Mouse (Mus musculus) cerebellum, postnatal 10 days (tissue): ENCODE results near the gene Arrb1.
A peak's percentile ranks its signal among the peaks of the same experiment; 100 is the strongest.
"Not testable (repeated sequence)": the region's sequence is repeated elsewhere in the genome, so short reads cannot be mapped to it uniquely, and the experiment has no call there.

Experiments used
- DNase-seq, 2 experiments: peaks; one replicate each; pipeline ENCODE4 v3.0.0; 2021; ENCODE audit warnings: mixed read lengths in 2 of 2

The Arrb1 gene

GRCm38 (mm10) chr7:99534901-99535735 lies at the start of gene Arrb1:
Arrb1 (plus strand) TSS chr7:99535466.
- DNase-seq, result peak; percentile 92

DNA sequence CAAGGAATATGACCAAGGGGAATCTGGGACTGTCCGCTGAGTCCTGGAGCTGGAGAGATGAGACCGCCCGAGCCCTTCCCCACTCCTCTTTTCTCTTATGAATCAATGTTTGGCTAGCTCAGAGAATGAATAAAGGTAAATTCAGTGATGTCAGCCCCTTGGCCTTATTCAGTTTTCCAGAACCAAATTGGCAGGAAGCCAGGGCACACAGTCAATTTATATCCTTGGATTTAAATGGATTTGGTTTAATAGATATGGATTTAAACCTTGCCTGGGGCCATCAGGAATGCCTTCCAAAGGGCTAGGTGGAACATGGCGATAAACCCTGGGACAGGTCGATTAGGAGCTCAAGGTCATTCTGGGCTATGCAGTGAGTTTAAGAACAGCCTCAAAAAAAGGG lies 45.6 kb upstream of the Arrb1 start:
- no peak for DNase-seq

- DNase-seq, result peak; percentile 86 to 88
Observed at GRCm38 (mm10) chr7:99499128-99499527, 36.1 kb upstream of the Arrb1 start.

DNA sequence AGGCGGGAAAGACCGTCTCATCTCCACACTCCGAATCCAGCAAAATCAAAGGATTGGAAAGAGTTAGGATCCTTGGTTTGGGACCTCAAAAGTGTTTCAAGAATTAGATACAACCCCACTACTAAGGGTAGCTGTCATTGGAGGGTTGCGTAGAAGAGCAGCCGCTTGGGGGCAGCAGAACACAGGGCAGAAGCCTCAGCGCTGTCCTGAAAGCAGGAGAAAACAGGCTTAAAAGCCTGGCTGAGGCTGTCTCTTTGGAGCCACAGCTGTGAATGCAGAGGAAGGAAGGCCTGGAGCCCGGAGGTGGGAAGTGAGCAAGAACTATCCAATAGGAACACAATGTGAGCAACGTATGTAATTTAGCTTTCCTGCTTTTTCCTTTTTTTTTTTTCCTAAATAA lies 35.1 kb upstream of the Arrb1 start:
- peak; percentile 92 for DNase-seq

DNA sequence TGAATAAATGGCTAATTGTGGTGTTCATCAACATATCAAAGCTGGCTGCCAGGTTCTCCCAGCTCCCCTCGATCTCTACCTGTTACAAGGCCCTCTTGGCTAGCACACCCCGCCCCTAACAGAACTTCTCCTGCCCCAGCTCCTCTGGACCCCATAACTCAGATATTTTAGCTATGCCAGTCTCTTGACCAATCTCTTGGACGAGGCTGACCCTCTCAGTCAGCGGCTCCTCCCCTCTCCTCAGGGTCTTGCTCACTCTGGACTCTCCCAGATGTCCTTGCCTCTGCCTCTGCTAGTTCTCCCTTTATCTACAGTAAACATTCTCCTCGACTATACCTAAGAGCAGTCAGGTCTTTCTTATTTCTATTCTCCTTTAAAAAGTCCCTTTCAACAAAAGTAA lies 34.6 kb upstream of the Arrb1 start:
- DNase-seq, result no peak

DNA sequence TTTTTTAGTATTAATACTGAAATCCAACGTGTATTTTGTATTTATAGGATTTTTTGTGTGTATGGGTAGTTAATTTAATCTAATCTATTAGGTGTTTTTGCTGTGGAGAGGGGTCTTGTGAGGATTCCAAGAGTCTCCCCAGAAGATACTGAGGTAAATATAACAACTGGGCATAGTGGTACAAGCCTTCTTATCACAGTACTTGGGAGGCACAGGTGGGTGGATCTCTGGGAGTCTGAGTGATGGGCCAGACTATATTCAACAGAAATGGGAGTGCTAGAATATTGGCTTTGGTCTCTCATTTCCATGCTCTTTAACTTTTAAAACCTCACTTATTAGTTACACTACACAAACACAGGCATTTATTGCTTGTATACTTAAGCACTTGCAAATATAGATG lies 34.1 kb upstream of the Arrb1 start:
- no peak for DNase-seq

DNA sequence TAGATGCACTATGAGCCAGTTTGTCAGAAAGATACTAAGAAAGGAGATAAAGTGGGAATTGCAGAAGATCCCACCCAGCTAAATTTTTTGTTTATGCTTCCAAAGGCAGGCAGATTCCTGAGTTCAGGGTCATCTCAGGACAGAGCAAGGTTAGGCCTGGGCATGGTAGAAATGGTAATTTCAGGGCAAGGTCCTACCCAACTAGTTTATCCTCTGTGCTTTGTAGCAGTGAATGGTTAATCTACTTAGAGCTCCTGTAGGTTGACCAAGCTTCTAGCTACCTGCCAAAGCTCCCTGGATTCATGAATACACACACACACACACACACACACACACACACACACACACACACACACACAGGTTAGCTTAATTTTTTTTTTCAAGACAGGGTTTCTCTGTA lies 30.7 kb upstream of the Arrb1 start:
- DNase-seq, result no peak

DNA sequence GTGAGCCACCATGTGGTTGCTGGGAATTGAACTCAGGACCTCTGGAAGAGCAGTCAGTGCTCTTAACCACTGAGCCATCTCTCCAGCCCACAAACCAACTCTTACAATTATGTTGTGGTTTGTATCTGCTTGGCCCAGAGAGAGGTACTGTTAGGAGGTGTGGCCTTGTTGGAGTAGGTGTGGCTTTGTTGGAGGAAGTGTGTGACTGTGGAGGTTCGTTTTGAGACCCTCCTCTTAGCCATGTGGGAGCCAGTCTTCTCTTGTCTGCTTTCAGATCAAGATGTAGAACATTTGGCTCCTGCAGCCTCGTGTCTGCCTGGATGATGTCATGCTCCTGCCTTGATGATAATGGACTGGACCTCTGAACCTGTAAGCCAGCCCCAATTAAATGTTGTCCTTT lies 27.1 kb upstream of the Arrb1 start:
- not testable (repeated sequence) for DNase-seq

- peak; percentile 82 to 83 for DNase-seq
Observed at GRCm38 (mm10) chr7:99510087-99510501, 25.2 kb upstream of the Arrb1 start.

DNA sequence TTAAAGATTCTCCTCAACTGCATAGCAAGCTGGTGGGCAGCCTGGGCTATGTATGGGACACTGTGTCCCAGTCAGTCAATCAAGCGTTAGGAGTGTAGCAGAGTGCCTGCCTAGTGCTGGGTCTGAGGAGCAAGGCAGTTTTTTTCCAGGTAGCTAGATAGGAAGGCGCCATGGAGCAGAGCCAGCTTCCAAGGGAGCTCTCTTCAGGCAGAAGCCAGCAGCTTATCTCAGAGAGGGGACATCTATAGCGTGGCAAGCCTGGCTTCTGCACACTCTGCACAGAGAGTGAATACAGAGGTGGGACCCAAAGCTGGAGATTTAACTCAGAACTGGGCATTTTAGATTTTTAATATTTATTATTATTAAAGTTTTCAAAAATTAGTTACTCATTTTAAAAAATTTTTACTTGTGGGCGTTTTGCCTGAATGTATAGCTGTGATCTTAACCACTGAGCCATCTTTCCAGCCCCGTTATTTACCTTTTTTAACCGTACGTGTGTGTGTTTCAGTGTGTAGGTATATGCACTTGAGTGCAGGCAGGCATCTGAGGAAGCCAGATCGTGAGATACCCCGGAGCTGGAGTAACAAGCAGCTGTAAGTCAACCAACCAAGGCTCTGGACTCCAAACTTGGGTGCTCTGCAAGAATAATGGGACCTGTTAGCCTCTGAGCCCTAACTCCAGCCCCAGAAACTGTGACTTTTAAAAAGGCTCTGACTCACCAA lies 19.0 kb upstream of the Arrb1 start:
- peak; percentile 49 to 61 for DNase-seq

GRCm38 (mm10) chr7:99516814-99517157 lies 18.5 kb upstream of the Arrb1 start:
- DNase-seq, result no peak

GRCm38 (mm10) chr7:99518954-99519644 lies 16.2 kb upstream of the Arrb1 start:
- no peak for DNase-seq

DNA sequence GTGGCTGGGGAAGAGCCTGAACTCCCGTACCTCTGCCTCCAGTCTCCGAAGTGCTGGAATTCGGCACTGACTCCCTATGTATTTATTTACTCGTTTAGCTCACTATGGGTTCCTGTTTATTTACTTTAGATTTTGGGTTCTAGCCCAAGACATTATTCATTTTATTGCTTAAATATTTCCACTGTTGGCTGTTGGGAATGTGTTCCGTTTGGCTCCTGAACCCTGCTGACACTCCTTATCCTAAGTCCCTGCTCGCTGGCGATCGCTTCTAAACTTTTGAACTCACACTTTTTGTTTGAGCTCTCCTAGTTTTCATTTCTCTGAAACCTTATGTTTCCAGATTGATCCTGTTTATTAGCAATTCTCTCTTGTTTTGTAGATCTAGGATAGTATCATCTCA lies 12.1 kb upstream of the Arrb1 start:
- no peak for DNase-seq

GRCm38 (mm10) chr7:99523837-99524236 lies 11.4 kb upstream of the Arrb1 start:
- no peak for DNase-seq

DNA sequence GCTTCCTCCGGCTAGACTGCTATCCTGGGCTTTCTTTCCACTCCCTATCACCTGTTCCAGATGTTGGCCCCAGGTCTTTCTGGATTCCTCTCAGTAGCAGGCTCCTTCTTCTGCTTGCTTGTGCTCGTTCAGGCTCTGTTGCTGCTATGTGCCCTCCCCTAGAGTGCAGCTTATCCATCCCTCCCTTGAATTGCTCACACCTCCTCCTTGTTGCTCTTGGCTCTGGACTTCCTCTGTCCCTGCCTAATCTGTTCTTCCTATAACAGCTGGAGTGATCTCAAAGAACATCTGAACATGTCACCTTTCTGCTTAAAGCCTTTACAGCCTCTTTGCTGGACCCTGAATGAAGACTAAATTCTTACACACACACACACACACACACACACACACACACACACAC lies 6.7 kb upstream of the Arrb1 start:
- DNase-seq, result no peak

GRCm38 (mm10) chr7:99529410-99529809 lies 5.9 kb upstream of the Arrb1 start:
- no peak for DNase-seq

DNA sequence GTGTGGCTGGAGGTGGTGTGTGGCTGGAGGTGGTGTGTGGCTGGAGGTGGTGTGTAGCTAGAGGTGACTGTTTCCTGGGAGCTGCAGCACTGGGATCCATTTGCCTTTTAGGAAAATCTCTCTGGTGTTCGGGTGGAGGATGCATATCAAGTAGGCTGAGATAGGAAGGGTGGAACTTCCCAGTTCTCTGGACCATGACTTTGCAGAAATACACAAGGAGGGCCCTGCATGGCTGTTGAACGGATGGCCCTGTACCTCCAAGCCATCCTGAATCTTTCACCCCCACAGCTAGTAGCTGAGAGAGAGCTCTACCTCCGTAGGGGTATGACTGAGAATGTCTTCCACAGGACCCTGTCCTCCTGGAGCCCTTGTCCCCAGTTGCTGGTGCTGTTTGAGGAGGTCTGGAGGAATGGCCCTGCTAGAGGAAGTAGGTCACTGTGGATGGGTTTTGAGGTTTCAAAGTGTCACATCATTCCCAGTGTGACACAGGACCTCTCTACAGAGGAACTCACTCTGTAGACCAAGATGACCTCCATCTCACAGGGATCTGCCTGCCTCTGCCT lies 3.8 kb upstream of the Arrb1 start:
- DNase-seq, result no peak

DNA sequence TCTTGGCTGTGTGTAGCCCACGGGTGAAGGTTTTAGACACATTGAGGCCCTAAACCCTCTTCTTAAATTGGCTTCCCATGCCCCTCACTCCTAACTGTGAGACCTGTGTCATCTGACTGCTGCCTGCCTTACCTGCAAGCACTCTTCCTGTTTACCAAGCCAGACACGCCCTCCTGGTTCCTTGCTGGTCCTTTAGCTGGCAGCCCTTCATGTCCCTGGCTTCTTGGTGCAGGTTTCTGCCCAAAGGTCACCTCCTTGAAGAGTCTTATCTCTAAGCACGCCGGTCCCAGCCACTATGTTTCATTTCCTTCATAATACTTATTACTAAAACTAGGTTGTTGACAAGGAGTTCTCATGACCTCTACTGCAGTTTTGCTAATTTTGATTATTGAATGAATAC lies 2.7 kb upstream of the Arrb1 start:
- no peak for DNase-seq

DNA sequence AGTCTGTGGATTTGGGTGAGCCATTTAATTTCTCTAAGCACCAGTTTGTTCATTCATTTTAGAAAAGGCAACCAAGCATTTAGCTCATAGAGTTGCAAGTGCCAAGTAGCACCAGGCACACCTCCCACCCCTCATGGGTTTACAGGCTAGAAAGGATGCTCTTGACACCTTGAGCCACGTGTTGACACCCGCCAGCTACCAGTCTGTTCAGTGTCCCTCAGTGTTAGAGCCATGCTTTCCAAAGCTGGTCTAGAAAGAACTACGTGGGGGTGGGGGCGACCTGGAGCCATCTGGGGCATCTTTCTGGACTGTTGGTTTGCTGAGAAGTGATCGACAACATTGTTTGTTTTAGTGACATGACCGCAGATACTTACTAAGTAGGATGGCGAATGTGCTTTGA lies 1.7 kb upstream of the Arrb1 start:
- peak; percentile 39 to 45 for DNase-seq

- no peak for DNase-seq
Observed at GRCm38 (mm10) chr7:99534501-99534900, 765 bp upstream of the Arrb1 start.

GRCm38 (mm10) chr7:99535741-99536501 lies 655 bp downstream of the Arrb1 start:
- peak in 1 of 2 experiments; percentile 50 for DNase-seq

GRCm38 (mm10) chr7:99537183-99537756 lies 2.0 kb downstream of the Arrb1 start:
- no peak for DNase-seq
